Mouse (Mus musculus) CH12.LX (cell line): ENCODE data around the gene Pck1.

Source experiments
- CHD1 ChIP-seq: IDR thresholded peaks from 2 replicates; pipeline ENCODE4 v1.6.1; 2012; ENCODE audit warnings: low read depth, low read length, improper control_type of control experiment, inconsistent platforms
- CTCF ChIP-seq, 2 experiments: IDR thresholded peaks in 1 of 2; conservative IDR thresholded peaks in 1 of 2; 2 replicates each; pipeline ENCODE4 v1.5.1; 2011 to 2012; ENCODE audit warnings: low read depth in 2 of 2, low read length in 2 of 2, improper control_type of control experiment in 1 of 2, inconsistent platforms in 1 of 2, mild to moderate bottlenecking in 1 of 2, moderate library complexity in 1 of 2
- GABPA ChIP-seq: IDR thresholded peaks from 2 replicates; pipeline ENCODE4 v1.6.1; 2012; ENCODE audit warnings: low read depth, low read length, improper control_type of control experiment, inconsistent platforms; ENCODE audit not compliant: insufficient replicate concordance
- JUN ChIP-seq: IDR thresholded peaks from 2 replicates; pipeline ENCODE4 v1.6.1; 2011; ENCODE audit warnings: low read depth, mild to moderate bottlenecking, low read length, improper control_type of control experiment, moderate library complexity; ENCODE audit not compliant: insufficient read depth
- MYC ChIP-seq: IDR thresholded peaks from 2 replicates; pipeline ENCODE4 v1.6.1; 2011; ENCODE audit warnings: low read depth, mild to moderate bottlenecking, improper control_type of control experiment, low read length
- POLR2A ChIP-seq: IDR thresholded peaks from 2 replicates; pipeline ENCODE4 v1.6.1; 2011; ENCODE audit warnings: low read depth, mild to moderate bottlenecking, improper control_type of control experiment, low read length
- RAD21 ChIP-seq: IDR thresholded peaks from 2 replicates; pipeline ENCODE4 v1.6.1; 2011; ENCODE audit warnings: low read depth, mild to moderate bottlenecking, low read length, improper control_type of control experiment, moderate library complexity
- SMC3 ChIP-seq: IDR thresholded peaks from 2 replicates; pipeline ENCODE4 v1.6.1; 2011; ENCODE audit warnings: low read depth, low read length, improper control_type of control experiment
- TCF12 ChIP-seq: IDR thresholded peaks from 2 replicates; pipeline ENCODE4 v1.6.1; 2014; ENCODE audit warnings: low read depth, mild to moderate bottlenecking, inconsistent platforms, low read length, improper control_type of control experiment
- USF2 ChIP-seq: conservative IDR thresholded peaks from 2 replicates; pipeline ENCODE4 v1.6.1; 2011; ENCODE audit warnings: low read depth, low read length, improper control_type of control experiment

DNA sequence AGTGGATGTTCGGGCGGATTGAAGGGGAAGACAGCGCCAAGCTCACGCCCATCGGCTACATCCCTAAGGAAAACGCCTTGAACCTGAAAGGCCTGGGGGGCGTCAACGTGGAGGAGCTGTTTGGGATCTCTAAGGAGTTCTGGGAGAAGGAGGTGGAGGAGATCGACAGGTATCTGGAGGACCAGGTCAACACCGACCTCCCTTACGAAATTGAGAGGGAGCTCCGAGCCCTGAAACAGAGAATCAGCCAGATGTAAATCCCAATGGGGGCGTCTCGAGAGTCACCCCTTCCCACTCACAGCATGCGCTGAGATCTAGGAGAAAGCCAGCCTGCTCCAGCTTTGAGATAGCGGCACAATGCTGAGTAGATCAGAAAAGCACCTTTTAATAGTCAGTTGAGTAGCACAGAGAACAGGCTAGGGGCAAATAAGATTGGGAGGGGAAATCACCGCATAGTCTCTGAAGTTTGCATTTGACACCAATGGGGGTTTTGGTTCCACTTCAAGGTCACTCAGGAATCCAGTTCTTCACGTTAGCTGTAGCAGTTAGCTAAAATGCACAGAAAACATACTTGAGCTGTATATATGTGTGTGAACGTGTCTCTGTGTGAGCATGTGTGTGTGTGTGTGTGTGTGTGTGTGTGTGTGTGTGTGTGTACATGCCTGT is 5.7 kb downstream of the Pck1 start:
- TF ChIP-seq TCF12 (peak; percentile 49; the same call in 1 of the 2 replicates), MYC (no peak), SMC3 (no peak), USF2 (no peak), RAD21 (no peak), POLR2A (no peak), CHD1 (no peak), CTCF (conservative IDR thresholded peaks at IDR 0.05 in 1 of 2, IDR thresholded peaks at IDR 0.05 in 1 of 2; ENCODE audit: low read depth in 2 of 2, low read length in 2 of 2) (no peak), GABPA (no peak), JUN (no peak)
